Mouse (Mus musculus) neural tube, embryonic 13.5 days (tissue): Measurements from ENCODE around the gene Crebl2. TPM values are rescaled to one million over a fixed set of nuclear protein-coding genes. Genes with fewer than 3 reads are reported as not detected.

ENCODE experiments used
- ATAC-seq: fragments of 200-750 bp; cut with Nextera tagmentation; 2 replicates; pipeline ENCODE4 v1.8.0; 2017; ENCODE audit warnings: low read depth, mild to moderate bottlenecking, moderate TSS enrichment, moderate library complexity
- H3K27ac ChIP-seq: fragments of 300-500 bp; sonication (generic); replicated peaks from 2 replicates; pipeline ENCODE4 v1.5.1; 2015; ENCODE audit warnings: moderate library complexity, mild to moderate bottlenecking, inconsistent platforms
- H3K27me3 ChIP-seq: fragments of 300-500 bp; sonication (generic); 2 replicates; pipeline ENCODE4 v1.6.1; 2015; ENCODE audit warnings: mild to moderate bottlenecking, inconsistent platforms
- H3K36me3 ChIP-seq: fragments of 300-500 bp; sonication (generic); 2 replicates; pipeline ENCODE4 v1.6.1; 2015; ENCODE audit warnings: mild to moderate bottlenecking, inconsistent platforms
- H3K4me1 ChIP-seq: fragments of 300-500 bp; sonication (generic); replicated peaks from 2 replicates; pipeline ENCODE4 v1.6.1; 2015; ENCODE audit warnings: inconsistent platforms
- H3K4me2 ChIP-seq: fragments of 300-500 bp; sonication (generic); 2 replicates; pipeline ENCODE4 v1.6.1; 2015; ENCODE audit warnings: inconsistent platforms, mild to moderate bottlenecking, moderate library complexity
- H3K4me3 ChIP-seq: fragments of 300-500 bp; sonication (generic); 2 replicates; pipeline ENCODE4 v1.5.1; 2015; ENCODE audit warnings: mild to moderate bottlenecking, inconsistent platforms
- H3K9ac ChIP-seq: fragments of 300-500 bp; sonication (generic); 2 replicates; pipeline ENCODE4 v1.6.1; 2015; ENCODE audit warnings: moderate library complexity, mild to moderate bottlenecking, inconsistent platforms
- H3K9me3 ChIP-seq: fragments of 300-500 bp; sonication (generic); 2 replicates; pipeline ENCODE4 v1.6.1; 2016; ENCODE audit warnings: inconsistent platforms
- WGBS: fragments of 180-500 bp; shearing (Covaris S2); methylation state at CpG from one replicate; pipeline ENCODE4 v1.1.7; 2015; 5-methylcytosine and 5-hydroxymethylcytosine counted together
- polyA plus RNA-seq: library from polyadenylated mRNA; unstranded; fragments of >200 nt; fragmentation: Nextera tagmentation; extraction: Ambion mirVana; gene quantifications from 2 replicates; pipeline ENCODE4 v1.2.1, GENCODE M21; 2015

Gene Crebl2
- polyA plus RNA-seq, 1 experiment from 2014 or later = 4.1 TPM

DNA sequence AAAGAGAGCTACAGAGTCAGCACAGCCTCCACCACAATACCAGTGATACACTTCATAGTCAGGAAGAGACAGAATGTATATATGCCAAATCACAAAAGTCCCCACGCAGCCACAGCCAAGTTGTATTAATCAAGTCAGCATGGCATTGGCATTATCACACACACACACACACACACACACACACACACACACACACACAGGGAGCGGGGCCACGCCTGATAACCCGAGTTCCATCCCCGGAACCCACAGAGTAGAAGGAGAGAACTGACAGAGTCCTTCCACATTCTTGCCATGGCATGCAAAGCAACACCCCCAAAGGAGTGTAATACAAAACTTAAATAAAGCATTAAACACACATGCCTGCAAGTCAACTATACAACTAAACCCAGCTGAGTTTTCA lies 49.6 kb downstream of the Crebl2 start:
- H3K9ac ChIP-seq = no peak overlapping the region
- no peak for ATAC-seq
- 87% methylated on average over 5 of the region's 5 CpGs for WGBS
- H3K27me3 ChIP-seq = no peaks in the 10 kb centered on the region
- no peaks in the 10 kb centered on the region for H3K9me3 ChIP-seq
- no peak overlapping the region for H3K4me3 ChIP-seq
- no peak overlapping the region for H3K27ac ChIP-seq
- H3K4me1 ChIP-seq = peaks cover 44% of the 10 kb centered on the region
- H3K4me2 ChIP-seq = no peak overlapping the region
- H3K36me3 ChIP-seq = peaks cover 26% of the 10 kb centered on the region

DNA sequence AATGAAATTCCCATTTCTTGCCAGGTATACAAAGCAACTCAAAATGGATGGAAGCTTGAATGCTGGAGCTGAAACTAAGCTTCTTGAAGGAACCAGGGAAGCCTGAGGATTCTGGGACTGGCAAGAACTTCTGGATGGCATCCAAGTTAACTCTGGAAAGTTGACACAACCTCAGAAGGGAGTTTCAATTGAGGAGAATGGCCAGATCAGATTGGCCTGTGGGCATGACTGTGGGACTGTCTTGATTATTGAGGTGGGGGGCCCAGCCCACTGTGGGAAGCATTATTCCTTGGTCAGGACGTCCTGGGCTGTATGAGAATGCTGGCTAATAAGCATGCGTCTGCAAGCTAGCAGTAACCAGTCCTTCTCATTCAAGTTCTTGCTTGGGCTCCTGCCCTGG lies 50.1 kb downstream of the Crebl2 start:
- H3K4me2 ChIP-seq = no peak overlapping the region
- H3K27me3 ChIP-seq = no peaks in the 10 kb centered on the region
- no peak overlapping the region for H3K4me3 ChIP-seq
- no peaks in the 10 kb centered on the region for H3K9me3 ChIP-seq
- H3K9ac ChIP-seq = no peak overlapping the region
- H3K4me1 ChIP-seq = peaks cover 49% of the 10 kb centered on the region
- 57% methylated on average over 2 of the region's 2 CpGs for WGBS
- H3K27ac ChIP-seq = no peak overlapping the region
- peaks cover 26% of the 10 kb centered on the region for H3K36me3 ChIP-seq
- no peak for ATAC-seq

DNA sequence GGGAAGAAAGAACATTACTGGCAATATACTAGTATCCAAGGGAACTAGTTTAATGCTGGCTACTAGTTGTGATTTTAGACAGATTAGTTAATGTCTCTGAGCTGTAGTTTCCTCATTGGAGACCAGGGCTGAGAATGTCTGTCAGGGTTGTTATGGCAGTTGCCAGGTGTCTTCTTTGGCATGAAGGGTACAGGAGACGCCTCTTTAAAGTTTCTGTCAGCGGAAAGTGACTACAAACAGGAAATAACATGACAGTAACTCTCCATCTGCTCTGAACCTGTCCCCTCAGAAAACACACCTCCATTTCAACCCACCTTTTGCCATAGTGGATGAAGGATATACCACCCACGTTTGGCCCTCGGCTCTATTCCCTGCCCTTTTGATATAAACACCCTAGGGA lies 53.7 kb downstream of the Crebl2 start:
- no peaks in the 10 kb centered on the region for H3K27me3 ChIP-seq
- 88% methylated on average over 4 of the region's 4 CpGs for WGBS
- no peak overlapping the region for H3K9ac ChIP-seq
- no peak for ATAC-seq
- H3K4me1 ChIP-seq = peaks cover 75% of the 10 kb centered on the region
- H3K36me3 ChIP-seq = peaks cover 13% of the 10 kb centered on the region
- H3K27ac ChIP-seq = no peak overlapping the region
- no peak overlapping the region for H3K4me3 ChIP-seq
- no peaks in the 10 kb centered on the region for H3K9me3 ChIP-seq
- no peak overlapping the region for H3K4me2 ChIP-seq

DNA sequence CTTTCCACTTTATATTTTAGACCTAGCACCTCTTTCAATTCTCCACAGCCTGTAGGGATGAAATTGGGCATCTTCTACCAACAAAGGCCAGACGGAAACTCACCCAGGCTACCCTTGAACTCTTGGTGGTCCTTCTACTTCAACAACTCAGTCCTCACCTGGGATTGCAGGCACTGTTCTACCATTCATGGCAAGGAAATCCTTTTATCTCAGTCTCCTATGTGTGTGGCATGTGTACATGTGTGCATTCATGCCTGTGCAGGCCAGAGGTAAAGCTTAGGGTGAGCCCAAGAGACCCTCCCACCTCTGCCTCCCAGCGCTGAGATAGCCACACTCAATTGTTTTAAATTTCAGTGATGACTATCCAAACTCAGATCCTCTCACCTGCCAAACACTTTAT lies 55.6 kb downstream of the Crebl2 start:
- H3K9ac ChIP-seq = peak overlapping the region; percentile 88; the same call in 1 of the 2 replicates
- no peak overlapping the region for H3K27ac ChIP-seq
- peaks cover 74% of the 10 kb centered on the region for H3K4me1 ChIP-seq
- peak overlapping the region; percentile 62 for H3K4me2 ChIP-seq
- no peaks in the 10 kb centered on the region for H3K9me3 ChIP-seq
- ATAC-seq = no peak
- peaks cover 13% of the 10 kb centered on the region for H3K36me3 ChIP-seq
- peak overlapping the region; percentile 65; the same call in 1 of the 2 replicates for H3K4me3 ChIP-seq
- WGBS = 94% methylated on average over 2 of the region's 2 CpGs
- no peaks in the 10 kb centered on the region for H3K27me3 ChIP-seq

DNA sequence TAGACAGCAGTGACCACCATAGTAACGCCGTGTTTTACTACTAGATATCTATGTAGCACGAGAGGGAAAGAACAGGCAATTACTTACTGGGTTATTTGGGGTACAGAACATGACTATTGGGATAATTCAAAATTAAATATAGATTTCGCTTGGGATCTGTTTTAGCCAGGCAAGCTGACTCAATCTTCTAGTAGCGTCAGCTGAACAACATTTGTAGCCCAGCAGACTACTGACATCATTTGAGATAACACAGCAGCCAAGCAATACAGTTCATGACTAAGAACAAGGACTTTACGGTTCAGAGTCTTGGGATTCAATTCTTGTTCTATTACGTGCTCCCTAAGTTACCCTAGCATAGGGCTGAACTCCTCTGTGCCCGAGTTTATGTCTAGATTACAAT lies 56.5 kb downstream of the Crebl2 start:
- H3K27me3 ChIP-seq = no peaks in the 10 kb centered on the region
- H3K9ac ChIP-seq = peak overlapping the region; percentile 88
- peaks cover 13% of the 10 kb centered on the region for H3K36me3 ChIP-seq
- H3K9me3 ChIP-seq = no peaks in the 10 kb centered on the region
- H3K27ac ChIP-seq = peak overlapping the region; percentile 95
- no peak for ATAC-seq
- H3K4me2 ChIP-seq = peak overlapping the region; percentile 62
- H3K4me1 ChIP-seq = peaks cover 64% of the 10 kb centered on the region
- H3K4me3 ChIP-seq = peak overlapping the region; percentile 65
- WGBS = 65% methylated on average over 8 of the region's 8 CpGs

DNA sequence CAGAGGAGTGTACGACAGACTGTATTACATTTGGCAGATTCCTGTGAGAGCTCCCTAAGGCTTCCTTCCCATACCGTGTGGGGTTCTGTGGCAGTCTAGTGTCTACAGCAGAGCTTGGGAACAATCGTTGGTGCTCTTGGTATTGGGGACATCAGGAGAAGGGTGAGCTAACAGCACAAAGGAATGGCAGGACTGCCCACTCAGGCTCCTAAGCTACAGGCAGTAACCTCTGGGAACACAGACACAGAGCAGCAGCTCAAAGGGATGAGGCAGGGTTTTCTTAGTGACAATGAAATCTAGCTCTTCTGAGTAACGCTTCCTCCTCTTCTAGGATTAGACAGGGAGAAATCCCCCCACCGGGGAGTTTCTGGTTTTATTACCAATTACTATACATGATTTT lies 57.1 kb downstream of the Crebl2 start:
- Histone ChIP-seq H3K4me1 (peaks cover 62% of the 10 kb centered on the region), H3K9ac (peak overlapping the region; percentile 88), H3K9me3 (no peaks in the 10 kb centered on the region), H3K27me3 (no peaks in the 10 kb centered on the region), H3K4me2 (peak overlapping the region; percentile 62), H3K27ac (peak overlapping the region; percentile 95), H3K36me3 (peaks cover 9% of the 10 kb centered on the region), H3K4me3 (peak overlapping the region; percentile 65)
- peak; percentile 48 for ATAC-seq
- 9% methylated on average over 5 of the region's 5 CpGs for WGBS

DNA sequence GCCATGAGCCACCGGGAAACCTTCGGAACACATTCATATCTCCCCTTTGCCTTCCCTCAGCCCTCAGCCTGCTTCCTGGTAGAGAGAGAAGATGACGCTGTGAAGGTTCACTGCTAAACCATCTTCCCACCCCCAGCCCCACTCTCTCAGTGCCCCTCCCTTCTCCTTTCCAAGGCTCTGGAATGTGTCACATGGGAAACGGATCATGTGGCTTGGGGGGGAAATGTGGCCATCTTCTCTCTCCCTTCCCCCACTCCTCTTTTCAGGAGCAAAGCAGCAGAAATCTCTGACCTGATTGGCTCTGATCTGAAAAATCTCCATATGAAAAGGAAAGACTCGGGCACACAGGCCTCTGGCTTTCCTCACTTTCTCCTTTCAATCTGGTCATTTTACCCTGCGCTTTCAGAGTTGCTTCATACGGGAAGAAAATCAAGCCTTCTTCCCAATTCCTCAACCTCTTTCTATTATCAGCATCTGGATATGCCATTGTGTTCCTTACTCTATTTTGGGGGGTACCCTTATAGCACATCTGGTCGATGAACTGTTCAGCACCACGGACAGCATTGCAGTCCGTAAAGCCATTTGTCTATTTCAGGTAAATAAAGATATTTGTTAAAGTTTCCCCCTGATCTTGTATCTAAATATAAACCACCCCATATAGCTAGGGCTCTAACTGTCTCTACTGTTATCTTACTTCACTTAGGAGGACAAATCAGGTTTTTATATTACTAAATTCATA lies 57.9 kb downstream of the Crebl2 start:
- H3K9me3 ChIP-seq = no peaks in the 10 kb centered on the region
- peak overlapping the region; percentile 88 for H3K9ac ChIP-seq
- peak; percentile 92 for ATAC-seq
- peak overlapping the region; percentile 62 for H3K4me2 ChIP-seq
- 2% methylated on average over 10 of the region's 10 CpGs for WGBS
- H3K27ac ChIP-seq = peak overlapping the region; percentile 95
- H3K4me1 ChIP-seq = peaks cover 58% of the 10 kb centered on the region
- peaks cover 2% of the 10 kb centered on the region; the same call in 1 of the 2 replicates for H3K36me3 ChIP-seq
- H3K4me3 ChIP-seq = peak overlapping the region; percentile 65
- no peaks in the 10 kb centered on the region for H3K27me3 ChIP-seq

DNA sequence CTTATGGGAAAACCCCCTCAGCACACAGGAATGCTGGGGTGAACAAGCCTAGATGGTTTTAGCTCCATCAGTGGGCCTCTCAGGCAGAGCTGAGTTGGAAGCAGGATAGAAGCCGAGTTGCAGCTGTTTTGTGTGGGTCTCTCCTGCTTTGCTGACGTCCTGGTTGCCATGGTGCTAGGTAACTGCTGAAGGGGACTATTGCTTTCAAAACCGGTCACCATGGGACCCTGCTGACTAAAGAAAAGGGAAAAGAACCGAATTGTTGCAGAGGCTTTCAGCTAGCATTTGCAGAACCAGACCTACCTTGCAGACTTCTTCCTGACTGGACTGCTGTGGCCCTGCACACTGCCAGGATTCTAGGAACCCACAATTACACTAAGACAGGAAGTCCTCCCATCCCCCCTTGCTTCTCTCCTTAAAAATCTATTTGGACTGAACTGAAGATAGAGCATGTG lies 58.6 kb downstream of the Crebl2 start:
- no peaks in the 10 kb centered on the region; the same call in 1 of the 2 replicates for H3K36me3 ChIP-seq
- peak; percentile 76 for ATAC-seq
- H3K4me3 ChIP-seq = peak overlapping the region; percentile 65; the same call in 1 of the 2 replicates
- peak overlapping the region; percentile 57 for H3K9ac ChIP-seq
- 6% methylated on average over 4 of the region's 4 CpGs for WGBS
- H3K27ac ChIP-seq = peak overlapping the region; percentile 95
- no peaks in the 10 kb centered on the region for H3K27me3 ChIP-seq
- H3K4me1 ChIP-seq = peaks cover 51% of the 10 kb centered on the region
- H3K9me3 ChIP-seq = no peaks in the 10 kb centered on the region
- H3K4me2 ChIP-seq = peak overlapping the region; percentile 62

DNA sequence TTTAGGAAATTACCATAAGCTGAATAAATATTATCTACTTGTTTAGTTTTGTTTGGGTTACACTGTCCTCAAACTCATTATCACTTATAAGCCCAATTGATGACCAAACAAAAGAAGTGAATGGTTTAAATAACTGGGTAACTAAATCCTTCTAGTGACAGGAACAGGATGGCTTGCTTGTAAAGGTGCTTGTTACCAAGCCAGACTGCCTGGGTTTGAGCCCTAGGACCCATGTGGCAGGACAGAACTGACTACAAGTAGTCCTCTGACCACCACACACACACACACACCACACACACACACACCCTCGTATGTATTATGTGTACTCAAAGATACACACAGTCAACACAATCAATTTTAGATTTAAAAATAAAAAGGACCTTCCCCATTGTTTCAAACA lies 59.8 kb downstream of the Crebl2 start:
- no peak overlapping the region for H3K4me3 ChIP-seq
- peaks cover 39% of the 10 kb centered on the region for H3K4me1 ChIP-seq
- H3K9ac ChIP-seq = no peak overlapping the region
- H3K9me3 ChIP-seq = no peaks in the 10 kb centered on the region
- 83% methylated on average over 1 of the region's 1 CpGs for WGBS
- no peak for ATAC-seq
- peak overlapping the region; percentile 95; the same call in 1 of the 2 replicates for H3K27ac ChIP-seq
- no peaks in the 10 kb centered on the region; the same call in 1 of the 2 replicates for H3K36me3 ChIP-seq
- H3K4me2 ChIP-seq = no peak overlapping the region
- H3K27me3 ChIP-seq = no peaks in the 10 kb centered on the region

DNA sequence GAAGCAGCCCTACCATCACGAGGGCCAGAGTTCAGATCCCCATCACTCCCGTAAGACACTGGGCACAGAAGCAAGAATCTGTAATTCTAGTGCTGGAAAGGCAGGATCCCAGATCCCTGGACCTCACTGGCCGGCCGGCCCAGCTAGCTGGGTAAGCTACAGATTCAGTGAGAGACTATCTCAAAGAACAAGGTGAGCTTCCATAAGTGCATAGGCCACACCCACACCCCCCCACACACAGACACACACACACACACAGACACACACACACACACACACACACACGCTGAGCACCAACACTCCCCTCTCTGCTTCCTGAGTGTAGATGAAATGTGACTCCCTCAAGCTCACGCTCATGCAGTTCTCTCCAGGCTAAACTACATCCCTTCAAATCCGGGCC lies 60.5 kb downstream of the Crebl2 start:
- Histone ChIP-seq H3K27ac (no peak overlapping the region), H3K4me3 (no peak overlapping the region), H3K36me3 (no peaks in the 10 kb centered on the region), H3K9me3 (no peaks in the 10 kb centered on the region), H3K4me2 (no peak overlapping the region), H3K9ac (no peak overlapping the region), H3K27me3 (no peaks in the 10 kb centered on the region), H3K4me1 (peaks cover 32% of the 10 kb centered on the region)
- WGBS = 82% methylated on average over 7 of the region's 7 CpGs
- ATAC-seq = no peak

DNA sequence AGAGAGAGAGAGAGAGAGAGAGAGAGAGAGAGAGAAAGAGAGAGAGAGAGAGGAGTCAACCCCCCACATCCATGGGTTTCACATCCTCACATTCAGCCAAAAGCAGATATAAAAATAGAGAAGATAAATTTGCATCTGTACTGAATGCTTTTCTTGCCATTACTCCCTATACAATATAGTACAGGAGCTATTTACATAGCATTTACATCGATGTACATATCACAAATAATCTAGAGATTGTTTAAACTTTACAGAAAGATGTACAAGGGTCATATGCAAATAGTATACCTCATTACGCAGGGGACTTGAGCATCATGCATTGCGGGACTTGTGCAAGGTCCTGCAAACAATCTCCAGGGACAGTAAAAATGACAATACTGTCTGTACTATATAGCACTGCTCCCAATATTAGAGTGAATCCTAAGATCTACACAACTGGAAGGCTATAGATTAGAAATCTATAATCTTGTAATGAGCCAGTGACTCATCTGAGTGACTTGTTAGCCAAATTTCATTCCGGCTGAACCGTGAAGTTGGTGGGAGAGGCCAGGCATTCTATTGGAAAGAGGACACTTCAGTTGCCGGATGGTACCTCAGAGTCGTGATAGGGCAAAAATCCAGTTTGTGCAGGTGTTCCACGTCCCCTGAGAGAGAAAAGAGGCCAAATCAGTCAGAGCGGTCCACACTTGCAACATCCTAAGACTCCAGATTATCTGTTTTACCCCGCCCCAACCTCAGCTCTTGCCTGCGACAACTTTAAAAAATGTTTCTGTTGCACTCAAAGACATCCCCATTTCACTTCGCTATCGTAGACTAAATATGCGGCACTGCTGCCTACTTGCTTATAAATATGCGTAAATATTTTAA lies 66.8 kb downstream of the Crebl2 start:
- H3K9ac ChIP-seq = peak overlapping the region; percentile 90; the same call in 1 of the 2 replicates
- H3K4me1 ChIP-seq = peaks cover 19% of the 10 kb centered on the region
- peak overlapping the region; percentile 66 for H3K4me2 ChIP-seq
- H3K4me3 ChIP-seq = peak overlapping the region; percentile 66
- no peaks in the 10 kb centered on the region for H3K36me3 ChIP-seq
- H3K9me3 ChIP-seq = no peaks in the 10 kb centered on the region
- no peak overlapping the region for H3K27ac ChIP-seq
- no peaks in the 10 kb centered on the region for H3K27me3 ChIP-seq
- WGBS = 60% methylated on average over 15 of the region's 15 CpGs
- no peak for ATAC-seq
